Mouse (Mus musculus) neutrophil, adult 5-6 weeks (primary cell): ENCODE data around the gene Stat3. TPM values are rescaled to one million over a fixed set of nuclear protein-coding genes. Genes with fewer than 3 reads are reported as not detected.

Experiments
- ATAC-seq: fragments of 151-379, 151-347 bp; 2 replicates; pipeline ENCODE4 v1.8.0; 2017; ENCODE audit warnings: mild to moderate bottlenecking, moderate TSS enrichment; ENCODE audit not compliant: insufficient number of reproducible peaks, poor library complexity, low FRiP score, severe bottlenecking; ENCODE audit errors: extremely low read depth
- total RNA-seq: library from RNA; stranded (forward); fragments of 200-1000 nt; gene quantifications from 2 replicates; pipeline ENCODE4 v1.2.3, GENCODE M21; 2017

The Stat3 gene
- total RNA-seq, 1 experiment from 2014 or later, result 383 TPM

GRCm38 (mm10) chr11:100845793-100846192 lies 93.5 kb downstream of the Stat3 start:
- ATAC-seq, result no peak

- no peak for ATAC-seq
Observed at GRCm38 (mm10) chr11:100844121-100844520, 95.2 kb downstream of the Stat3 start.

GRCm38 (mm10) chr11:100843070-100843669 lies 96.2 kb downstream of the Stat3 start:
- no peak for ATAC-seq

- ATAC-seq, result no peak
Observed at GRCm38 (mm10) chr11:100842025-100842424, 97.3 kb downstream of the Stat3 start.

GRCm38 (mm10) chr11:100840866-100841265 lies 98.5 kb downstream of the Stat3 start:
- ATAC-seq, result peak; percentile 58; the same call in 1 of the 2 replicates

- ATAC-seq, result no peak
Observed at GRCm38 (mm10) chr11:100839523-100839922, 99.8 kb downstream of the Stat3 start.

GRCm38 (mm10) chr11:100838894-100839293 lies 100.4 kb downstream of the Stat3 start:
- no peak for ATAC-seq

GRCm38 (mm10) chr11:100836923-100837702 lies 102.2 kb downstream of the Stat3 start:
- no peak for ATAC-seq

Other genes starting within 250 kb of the Stat3 start
- not detected in 2 replicates for gene Zfp385c, start 247.1 kb downstream of the Stat3 start, total RNA-seq
- gene Dhx58, start 235.3 kb downstream of the Stat3 start, total RNA-seq, result 37.9 and 59.2 TPM in 2 replicates
- 9.2 and 10.8 TPM in 2 replicates for gene Kat2a, start 227.1 kb downstream of the Stat3 start, total RNA-seq
- not detected in 2 replicates for gene Hspb9, start 225.7 kb downstream of the Stat3 start, total RNA-seq
- 136 and 138 TPM in 2 replicates for gene Rab5c, start 201.3 kb downstream of the Stat3 start, total RNA-seq
- 0.23 TPM in 1 of 2 replicates, not detected in the other for gene Kcnh4, start 179.6 kb downstream of the Stat3 start, total RNA-seq
- not detected in 2 replicates for gene Hcrt, start 176.6 kb downstream of the Stat3 start, total RNA-seq
- gene Ghdc, start 168.6 kb downstream of the Stat3 start, total RNA-seq, result 8.2 and 8.6 TPM in 2 replicates
- 103 and 108 TPM in 2 replicates for gene Stat5b, start 88.8 kb downstream of the Stat3 start, total RNA-seq
- 20.9 and 22.5 TPM in 2 replicates for gene Stat5a, start 80.2 kb downstream of the Stat3 start, total RNA-seq
- gene Cavin1, start 31.3 kb upstream of the Stat3 start, total RNA-seq, result 0.74 and 0.93 TPM in 2 replicates
- gene Atp6v0a1, start 69.9 kb upstream of the Stat3 start, total RNA-seq, result 87.7 and 108 TPM in 2 replicates
- 11.1 and 13.6 TPM in 2 replicates for gene Naglu, start 130.5 kb upstream of the Stat3 start, total RNA-seq
- gene Hsd17b1, start 138.9 kb upstream of the Stat3 start, total RNA-seq, result 2.3 and 3.4 TPM in 2 replicates
- gene Coasy, start 143.0 kb upstream of the Stat3 start, total RNA-seq, result 11.5 and 18.7 TPM in 2 replicates
- gene Mlx, start 147.7 kb upstream of the Stat3 start, total RNA-seq, result 38.7 and 46.3 TPM in 2 replicates
- gene Psmc3ip, start 155.9 kb upstream of the Stat3 start, total RNA-seq, result 3.6 and 4.0 TPM in 2 replicates
- 91.3 and 97.1 TPM in 2 replicates for gene Retreg3, start 180.4 kb upstream of the Stat3 start, total RNA-seq
- gene Tubg1, start 180.4 kb upstream of the Stat3 start, total RNA-seq, result 11.3 and 13.1 TPM in 2 replicates
- 0.35 TPM in 1 of 2 replicates, not detected in the other for gene Tubg2, start 216.4 kb upstream of the Stat3 start, total RNA-seq
- gene Cntnap1, start 231.0 kb upstream of the Stat3 start, total RNA-seq, result not detected in 2 replicates
- gene Plekhh3, start 231.8 kb upstream of the Stat3 start, total RNA-seq, result 0.37 and 0.81 TPM in 2 replicates
- not detected in 2 replicates for gene Ccr10, start 235.9 kb upstream of the Stat3 start, total RNA-seq